Mouse (Mus musculus) layer of hippocampus, adult 2 months (tissue): ENCODE measurements around the gene D630045J12Rik. TPM values are rescaled to one million over a fixed set of nuclear protein-coding genes. Genes with fewer than 3 reads are reported as not detected.
A peak's percentile ranks its signal among the peaks of the same experiment; 100 is the strongest.

Experiments
- DNase-seq, 2 experiments: peaks; one replicate each; pipeline ENCODE4 v3.0.0; 2022; ENCODE audit warnings: low spot score in 2 of 2
- H3K27ac ChIP-seq: fragments of 200-600 bp; 2 replicates; pipeline ENCODE4 v1.8.1; 2022
- H3K4me3 ChIP-seq: fragments of 200-600 bp; 2 replicates; pipeline ENCODE4 v1.8.1; 2022; ENCODE audit warnings: mild to moderate bottlenecking
- CTCF ChIP-seq: fragments of 200-600 bp; conservative IDR thresholded peaks from 2 replicates; pipeline ENCODE4 v1.8.1; 2022; ENCODE audit warnings: antibody characterized with exemption, mild to moderate bottlenecking, moderate library complexity
- total RNA-seq, 2 experiments: library from RNA; stranded (reverse); gene quantifications; 2 replicates each; pipeline ENCODE4 v1.2.3; 2021

The D630045J12Rik gene
- total RNA-seq, 2 experiments from 2014 or later: 37.1 to 37.4 TPM

DNA sequence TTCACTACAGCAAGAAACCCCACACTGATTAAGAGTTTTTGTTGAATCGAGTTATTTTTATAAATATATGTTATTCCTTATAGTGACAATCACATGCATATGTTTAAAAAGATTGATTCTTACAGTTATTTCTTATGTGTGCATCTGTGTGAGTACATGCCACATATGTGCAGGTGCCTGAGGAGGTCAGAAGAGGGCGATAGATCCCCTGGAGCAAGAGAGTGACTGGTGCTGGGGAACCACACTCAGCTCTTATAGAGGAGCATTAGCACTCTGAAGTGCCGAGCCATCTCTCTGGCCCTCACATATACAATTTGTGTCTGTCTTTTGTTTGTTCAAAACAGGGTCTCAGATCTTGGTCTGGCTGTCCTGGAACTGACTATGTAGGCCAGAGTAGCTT, 180.2 kb downstream of the D630045J12Rik start:
- 0 out of 2 replicates have a peak, but pooled peaks have one; percentile 10 for TF ChIP-seq CTCF
- H3K4me3 ChIP-seq: no peak overlapping the region
- H3K27ac ChIP-seq: no peak overlapping the region
- DNase-seq: no peak

Other genes with a start within 250 kb of the D630045J12Rik start
- under 1 TPM; 0.20 to 0.54 TPM for gene Svopl, start 207.0 kb downstream of the D630045J12Rik start, total RNA-seq
- gene Tmem213, start 144.8 kb downstream of the D630045J12Rik start, total RNA-seq: not detected
- 1 to 10 TPM; 1.1 to 1.3 TPM for gene Atp6v0a4, start 129.4 kb downstream of the D630045J12Rik start, total RNA-seq
- 1 to 10 TPM; 4.5 TPM for gene Zc3hav1l, start 45.2 kb upstream of the D630045J12Rik start, total RNA-seq
- 1 to 10 TPM; 3.1 to 3.9 TPM for gene Zc3hav1, start 100.6 kb upstream of the D630045J12Rik start, total RNA-seq
- gene Ttc26, start 127.5 kb upstream of the D630045J12Rik start, total RNA-seq: 10 to 100 TPM; 11.5 to 12.2 TPM
- gene Ubn2, start 179.9 kb upstream of the D630045J12Rik start, total RNA-seq: 10 to 100 TPM; 48.0 to 49.3 TPM